Mouse (Mus musculus): Measurements from ENCODE around the gene Taf3.

- TF ChIP-seq POLR2A (IDR thresholded peaks at IDR 0.05; ENCODE audit: borderline replicate concordance, insufficient read depth, low read length): no peak
- TF ChIP-seq CTCF (IDR thresholded peaks at IDR 0.05; ENCODE audit: borderline replicate concordance, insufficient read depth, low read depth, low read length): no peak
Observed at GRCm38 (mm10) chr2:9876621-9877325, 171.6 kb downstream of the Taf3 start.

Measured in cerebellum, adult 2 months (tissue).